Mouse (Mus musculus): ENCODE measurements around the gene Scamp5.

GRCm38 (mm10) chr9:57494970-57495369 lies 27.1 kb upstream of the Scamp5 start:
- no peak for TF ChIP-seq GATA1 (IDR thresholded peaks at IDR 0.05; ENCODE audit: borderline replicate concordance, low read length)
- no peak for TF ChIP-seq FLI1 (IDR thresholded peaks at IDR 0.05; ENCODE audit: low read length)
